Mouse (Mus musculus): Measurements from ENCODE around the gene Socs3.

Socs3 gene

GRCm38 (mm10) chr11:117924466-117924865, 45.4 kb downstream of the Socs3 start:
- no peak for DNase-seq (ENCODE audit: low spot score)

- no peak for DNase-seq (ENCODE audit: low spot score)
Observed at GRCm38 (mm10) chr11:117923279-117923678, 46.6 kb downstream of the Socs3 start.

- DNase-seq (ENCODE audit: low spot score) = no peak
Observed at GRCm38 (mm10) chr11:117919211-117919610, 50.6 kb downstream of the Socs3 start.

GRCm38 (mm10) chr11:117918541-117918940, 51.3 kb downstream of the Socs3 start:
- no peak for DNase-seq (ENCODE audit: low spot score)

All from testis, postnatal 10 days (tissue).